Comparison of ENCODE assay signal across 26 mouse cellular contexts in genomic region chr1:66781027-66781426, GRCm38 (mm10). TPM values are rescaled to one million over a fixed set of nuclear protein-coding genes. Genes with fewer than 3 reads are reported as not detected.
DNase-seq lines count a peak whose midpoint lies in the region; ATAC-seq and TF ChIP-seq lines count a peak whose summit lies in the region.
"Had no signal": no experiment of that assay in that cellular context is flagged by ENCODE, and none has a peak within 500 bp of the region (broad histone marks: within the 10 kb centered on the region; RNA-seq: fewer than 3 reads in every experiment).

No protein-coding gene starts in this region.

- H3K4me1 ChIP-seq in lung, postnatal 0 days (ENCODE audit: insufficient read depth, low read depth, low read length) = no peaks in the 10 kb centered on the region
- no peaks in the 10 kb centered on the region for H3K4me1 ChIP-seq in lung, adult 2 months (ENCODE audit: control insufficient read depth, insufficient read depth, low read length)
- H3K4me1 ChIP-seq: forebrain, embryonic 15.5 days; heart, embryonic 10.5 days; heart, embryonic 13.5 days had no signal

- no peak for TF ChIP-seq CTCF in lung, postnatal 0 days (IDR thresholded peaks at IDR 0.05)
- TF ChIP-seq CTCF in lung, adult 2 months (IDR thresholded peaks at IDR 0.05; ENCODE audit: insufficient read depth, low read length) = no peak

- DNase-seq in lung, postnatal 0 days (ENCODE audit: low spot score) = peak; percentile 19
- no peak for DNase-seq in lung, adult 2 months
- DNase-seq in retina, embryonic 14.5 days (ENCODE audit: low spot score) = no peak
- no peak for DNase-seq in neural tube, embryonic 10.5 days (ENCODE audit: extremely low spot score, low spot score)
- DNase-seq: adrenal gland, adult 8-10 months; adrenal gland, postnatal 25 days; B cell, adult 2 months; cerebellum, adult 11-12 months; cerebellum, adult 8-10 months; cerebellum, postnatal 10 days; cerebellum, postnatal 36 days; gastrocnemius, postnatal 25 days; heart, adult 2 months; heart, postnatal 14 days; heart, postnatal 4 days had no signal

- no peaks in the 10 kb centered on the region for H3K27me3 ChIP-seq in lung, postnatal 0 days (replicated peaks; ENCODE audit: insufficient read depth, low read length)
- H3K27me3 ChIP-seq: CH12.LX; forebrain, embryonic 15.5 days; heart, embryonic 13.5 days had no signal

- no peak for TF ChIP-seq EP300 in lung, postnatal 0 days (IDR thresholded peaks at IDR 0.05)

- no peak overlapping the region for H3K4me3 ChIP-seq in lung, postnatal 0 days (ENCODE audit: low read depth, low read length)
- no peak overlapping the region for H3K4me3 ChIP-seq in lung, adult 2 months (replicated peaks; ENCODE audit: extremely low read depth, low read depth, low read length)
- H3K4me3 ChIP-seq: forebrain, embryonic 15.5 days; heart, adult 2 months; heart, embryonic 10.5 days; heart, embryonic 13.5 days had no signal

- H3K9ac ChIP-seq in lung, postnatal 0 days (replicated peaks; ENCODE audit: low read depth) = no peak overlapping the region
- H3K9ac ChIP-seq: forebrain, embryonic 15.5 days; heart, embryonic 13.5 days; hindbrain, embryonic 14.5 days had no signal

- no peak for TF ChIP-seq POLR2A in lung, adult 2 months (IDR thresholded peaks at IDR 0.05; ENCODE audit: borderline replicate concordance, extremely low read depth, low read depth, low read length)

- H3K36me3 ChIP-seq in lung, postnatal 0 days (ENCODE audit: insufficient read depth, low read length) = no peaks in the 10 kb centered on the region
- H3K36me3 ChIP-seq: forebrain, embryonic 15.5 days; heart, embryonic 10.5 days had no signal

- no peak for ATAC-seq in lung, postnatal 0 days
- ATAC-seq in common myeloid progenitor, adult 5-6 weeks (replicated peaks; ENCODE audit: low read depth, poor library complexity, severe bottlenecking) = 0 out of 2 replicates have a peak, but pooled peaks have one; percentile 50
- peak; percentile 74 for ATAC-seq in megakaryocyte progenitor cell, adult 5-6 weeks (replicated peaks; ENCODE audit: poor library complexity)
- ATAC-seq: activated CD4-positive, CD25-positive, alpha-beta regulatory T cell, adult 4 months; forebrain, embryonic 15.5 days; hindbrain, postnatal 0 days; inflammation-experienced regulatory T-cells, adult 6 months had no signal

- H3K9me3 ChIP-seq in lung, postnatal 0 days (ENCODE audit: low read length) = no peaks in the 10 kb centered on the region
- H3K9me3 ChIP-seq: forebrain, embryonic 15.5 days; G1E; heart, embryonic 10.5 days; heart, embryonic 13.5 days had no signal

- WGBS in lung, postnatal 0 days = 67% methylated on average over 4 of the region's 4 CpGs
- WGBS in lung, adult 2 months = 57% methylated on average over 4 of the region's 4 CpGs

- no peak overlapping the region for H3K4me2 ChIP-seq in lung, postnatal 0 days (replicated peaks; ENCODE audit: low read depth, low read length)
- H3K4me2 ChIP-seq: forebrain, embryonic 15.5 days; heart, embryonic 13.5 days; hindbrain, embryonic 14.5 days had no signal

- no peak overlapping the region for H3K27ac ChIP-seq in lung, postnatal 0 days (ENCODE audit: low read length)
- H3K27ac ChIP-seq: forebrain, embryonic 15.5 days; heart, adult 2 months; heart, embryonic 10.5 days; heart, embryonic 13.5 days; hindbrain, embryonic 14.5 days; hindbrain, postnatal 0 days had no signal

RNA-seq across cellular contexts. Expression of gene Kansl1l, which starts 36.3 kb away (rescaled TPM):
- polyA plus RNA-seq in lung, postnatal 0 days (2015; fragmentation: Nextera tagmentation; extraction: Ambion mirVana) = 11.2 and 13.1 TPM in 2 replicates
- 2.8 and 3.6 TPM in 2 replicates for polyA plus RNA-seq in lung, adult 2 months (2012; rRNA removed)
- total RNA-seq in common myeloid progenitor, adult 5-6 weeks (2017) = 46.3 and 57.1 TPM in 2 replicates
- 36.7 and 45.4 TPM in 2 replicates for total RNA-seq in megakaryocyte progenitor cell, adult 5-6 weeks (2015)
- total RNA-seq in megakaryocyte progenitor cell, adult 5-6 weeks (2017) = 24.2 and 28.1 TPM in 2 replicates
